Mouse (Mus musculus): Measurements from ENCODE around the gene Vmn1r86. TPM values are rescaled to one million over a fixed set of nuclear protein-coding genes. Genes with fewer than 3 reads are reported as not detected.
"Not testable (repeated sequence)": the region's sequence is repeated elsewhere in the genome, so short reads cannot be mapped to it uniquely, and the experiment has no call there.

The Vmn1r86 gene
- polyA plus RNA-seq (2016; fragmentation: Nextera tagmentation; extraction: Ambion mirVana): not detected in 2 replicates

DNA sequence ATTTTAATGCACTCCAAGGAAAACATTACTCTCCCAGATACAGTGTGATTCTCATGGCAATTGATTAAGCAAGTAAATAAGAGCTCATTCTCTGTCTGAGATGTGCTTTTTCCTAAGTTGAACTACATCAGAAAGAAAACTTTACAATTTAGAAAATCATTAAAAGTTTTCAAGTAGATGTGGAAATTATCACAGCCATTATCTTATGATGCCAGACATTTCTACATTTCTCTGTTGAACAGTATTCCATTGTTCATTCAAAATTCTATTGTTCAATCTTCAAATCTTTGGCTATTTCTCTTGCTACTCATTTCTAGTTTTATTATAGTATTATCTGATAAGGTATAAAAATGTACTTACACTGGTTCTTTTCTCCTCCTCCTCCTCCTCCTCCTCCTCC lies at the start of gene Vmn1r86:
Vmn1r86 (minus strand) TSS at position 101 of the 400 bp plus-strand sequence.
- Histone ChIP-seq H3K27me3 (replicated peaks) (no peaks in the 10 kb centered on the region), H3K36me3 (no peaks in the 10 kb centered on the region), H3K9ac (no peak within 1 kb of the TSS), H3K4me3 (no peak within 1 kb of the TSS), H3K27ac (ENCODE audit: poor library complexity, severe bottlenecking) (no peak within 1 kb of the TSS), H3K9me3 (replicated peaks) (no peaks in the 10 kb centered on the region), H3K4me2 (no peak within 1 kb of the TSS), H3K4me1 (replicated peaks) (no peaks in the 10 kb centered on the region)
- no peak for ATAC-seq (ENCODE audit: insufficient number of reproducible peaks, low FRiP score)

GRCm38 (mm10) chr7:13159268-13159667 lies 39.6 kb upstream of the Vmn1r86 start, which contains the start of gene Vmn1r88:
TSS of gene Vmn1r88 (plus strand) at chr7:13159568.
- Histone ChIP-seq H3K4me3 (no peak within 1 kb of the TSS), H3K36me3 (no peaks in the 10 kb centered on the region), H3K27ac (ENCODE audit: poor library complexity, severe bottlenecking) (no peak within 1 kb of the TSS), H3K27me3 (replicated peaks) (no peaks in the 10 kb centered on the region), H3K9ac (no peak within 1 kb of the TSS), H3K4me2 (no peak within 1 kb of the TSS), H3K4me1 (replicated peaks) (no peaks in the 10 kb centered on the region), H3K9me3 (replicated peaks) (0 out of 2 replicates have a peak, but pooled peaks cover under 1% of the 10 kb centered on the region)
- no peak for ATAC-seq (ENCODE audit: insufficient number of reproducible peaks, low FRiP score)

GRCm38 (mm10) chr7:13140057-13140456 lies 20.3 kb upstream of the Vmn1r86 start, which contains the start of gene Vmn1r87:
TSS of gene Vmn1r87 (minus strand) at chr7:13140157.
- Histone ChIP-seq H3K27me3 (replicated peaks) (no peaks in the 10 kb centered on the region), H3K9me3 (replicated peaks) (no peaks in the 10 kb centered on the region), H3K27ac (ENCODE audit: poor library complexity, severe bottlenecking) (no peak within 1 kb of the TSS), H3K9ac (no peak within 1 kb of the TSS), H3K4me2 (no peak within 1 kb of the TSS), H3K36me3 (no peaks in the 10 kb centered on the region), H3K4me1 (replicated peaks) (no peaks in the 10 kb centered on the region), H3K4me3 (no peak within 1 kb of the TSS)
- ATAC-seq (ENCODE audit: insufficient number of reproducible peaks, low FRiP score): no peak
- WGBS: 70% methylated on average over 1 of the region's 1 CpGs

GRCm38 (mm10) chr7:13137340-13137739 lies 17.6 kb upstream of the Vmn1r86 start:
- H3K4me1 ChIP-seq (replicated peaks): no peaks in the 10 kb centered on the region
- no peak overlapping the region for H3K4me2 ChIP-seq
- H3K36me3 ChIP-seq: no peaks in the 10 kb centered on the region
- no peak overlapping the region for H3K9ac ChIP-seq
- H3K27me3 ChIP-seq (replicated peaks): no peaks in the 10 kb centered on the region
- H3K4me3 ChIP-seq: no peak overlapping the region
- no peak overlapping the region for H3K27ac ChIP-seq (ENCODE audit: poor library complexity, severe bottlenecking)
- no peaks in the 10 kb centered on the region for H3K9me3 ChIP-seq (replicated peaks)
- no peak for ATAC-seq (ENCODE audit: insufficient number of reproducible peaks, low FRiP score)

DNA sequence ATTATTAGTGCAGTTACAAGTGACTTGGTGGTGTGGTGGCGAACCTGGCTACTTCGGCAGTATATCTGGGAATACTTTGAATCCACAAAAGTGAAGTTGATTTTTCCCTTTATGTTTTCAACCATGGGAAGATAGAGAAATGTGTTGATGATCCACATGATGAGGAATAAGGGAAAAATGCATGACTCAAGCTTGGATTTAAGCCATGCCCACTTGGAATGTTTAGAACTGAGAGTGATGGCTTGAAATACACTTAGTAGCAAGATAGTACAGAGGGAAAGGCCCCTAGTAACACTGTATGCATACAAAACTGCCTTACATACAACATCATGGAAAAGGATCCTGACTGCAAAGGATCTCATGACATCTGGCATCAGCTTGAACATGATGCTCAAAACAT lies 12.1 kb upstream of the Vmn1r86 start:
- no peak for ATAC-seq (ENCODE audit: insufficient number of reproducible peaks, low FRiP score)
- no peak overlapping the region for H3K4me2 ChIP-seq
- WGBS: 76% methylated on average over 2 of the region's 2 CpGs
- no peaks in the 10 kb centered on the region for H3K9me3 ChIP-seq (replicated peaks)
- no peaks in the 10 kb centered on the region for H3K36me3 ChIP-seq
- H3K27me3 ChIP-seq (replicated peaks): no peaks in the 10 kb centered on the region
- H3K4me1 ChIP-seq (replicated peaks): no peaks in the 10 kb centered on the region
- H3K9ac ChIP-seq: no peak overlapping the region
- no peak overlapping the region for H3K27ac ChIP-seq (ENCODE audit: poor library complexity, severe bottlenecking)
- no peak overlapping the region for H3K4me3 ChIP-seq

DNA sequence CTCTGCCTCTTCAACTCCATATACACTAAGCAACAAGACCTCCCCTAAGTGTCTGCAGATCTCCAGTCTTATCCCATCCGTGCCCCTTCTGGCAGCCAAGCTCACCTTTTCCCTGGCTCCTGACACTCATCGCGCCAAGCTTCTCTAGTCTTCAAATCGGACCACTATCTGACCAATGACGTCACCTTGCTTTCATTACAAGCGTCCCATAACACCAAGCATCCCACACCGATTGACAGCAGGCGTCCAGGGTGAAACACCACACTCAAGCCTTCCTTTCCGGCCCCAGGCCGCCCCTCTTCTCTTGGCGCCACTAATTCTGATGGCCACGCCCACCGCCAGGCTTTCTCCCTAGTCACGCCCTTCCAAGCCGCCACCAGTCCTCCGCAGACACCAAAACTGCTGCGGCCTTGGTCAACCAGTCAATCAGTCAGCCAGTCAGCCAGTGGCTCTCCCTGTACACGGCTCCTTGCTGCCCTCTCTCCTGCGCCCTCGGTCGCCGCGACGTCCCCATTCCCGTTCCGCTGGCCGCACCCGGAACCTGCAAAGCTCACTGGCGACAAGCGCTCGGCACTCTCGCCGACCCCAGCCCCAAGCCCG lies 3.9 kb upstream of the Vmn1r86 start:
- peak overlapping the region; percentile 32 for H3K4me3 ChIP-seq
- not testable (repeated sequence) for H3K4me1 ChIP-seq (replicated peaks); H3K9me3 ChIP-seq (replicated peaks)

GRCm38 (mm10) chr7:13095073-13095472 lies 24.6 kb downstream of the Vmn1r86 start, which contains the start of gene Vmn1r85:
TSS of gene Vmn1r85 (minus strand) at chr7:13095173.
- Histone ChIP-seq H3K4me3 (no peak within 1 kb of the TSS), H3K36me3 (no peaks in the 10 kb centered on the region), H3K27me3 (replicated peaks) (no peaks in the 10 kb centered on the region), H3K4me1 (replicated peaks) (no peaks in the 10 kb centered on the region), H3K4me2 (no peak within 1 kb of the TSS), H3K9ac (no peak within 1 kb of the TSS), H3K27ac (ENCODE audit: poor library complexity, severe bottlenecking) (no peak within 1 kb of the TSS), H3K9me3 (replicated peaks) (no peaks in the 10 kb centered on the region)
- WGBS: 44% methylated on average over 3 of the region's 3 CpGs
- ATAC-seq (ENCODE audit: insufficient number of reproducible peaks, low FRiP score): no peak

More for the DNA sequence above, 3.9 kb upstream of the Vmn1r86 start:
- H3K36me3 ChIP-seq; H3K27ac ChIP-seq (ENCODE audit: poor library complexity, severe bottlenecking); H3K27me3 ChIP-seq (replicated peaks); H3K9ac ChIP-seq: not testable (repeated sequence)
- H3K4me2 ChIP-seq: peak overlapping the region; percentile 63
- ATAC-seq (ENCODE audit: insufficient number of reproducible peaks, low FRiP score): peak; percentile 86
- under 1% methylated on average over 28 of the region's 34 CpGs for WGBS

GRCm38 (mm10) chr7:13072293-13072692 lies 47.4 kb downstream of the Vmn1r86 start:
- H3K36me3 ChIP-seq: no peaks in the 10 kb centered on the region
- no peaks in the 10 kb centered on the region for H3K4me1 ChIP-seq (replicated peaks)
- H3K27ac ChIP-seq (ENCODE audit: poor library complexity, severe bottlenecking): no peak overlapping the region
- no peak overlapping the region for H3K9ac ChIP-seq
- no peaks in the 10 kb centered on the region for H3K9me3 ChIP-seq (replicated peaks)
- H3K4me3 ChIP-seq: no peak overlapping the region
- no peak for ATAC-seq (ENCODE audit: insufficient number of reproducible peaks, low FRiP score)
- H3K27me3 ChIP-seq (replicated peaks): no peaks in the 10 kb centered on the region
- no peak overlapping the region for H3K4me2 ChIP-seq
- 51% methylated on average over 5 of the region's 5 CpGs for WGBS

GRCm38 (mm10) chr7:13063399-13063798 lies 56.3 kb downstream of the Vmn1r86 start:
- not testable (repeated sequence) for H3K9ac ChIP-seq; H3K9me3 ChIP-seq (replicated peaks); H3K4me3 ChIP-seq; H3K27ac ChIP-seq (ENCODE audit: poor library complexity, severe bottlenecking); H3K4me2 ChIP-seq; H3K36me3 ChIP-seq; H3K27me3 ChIP-seq (replicated peaks); ATAC-seq (ENCODE audit: insufficient number of reproducible peaks, low FRiP score); H3K4me1 ChIP-seq (replicated peaks)
- WGBS: 36% methylated on average over 2 of the region's 2 CpGs

GRCm38 (mm10) chr7:13059536-13059935 lies 60.2 kb downstream of the Vmn1r86 start:
- H3K4me2 ChIP-seq: no peak overlapping the region
- peaks cover under 1% of the 10 kb centered on the region for H3K9me3 ChIP-seq (replicated peaks)
- 85% methylated on average over 9 of the region's 9 CpGs for WGBS

GRCm38 (mm10) chr7:13056913-13057700 lies 62.6 kb downstream of the Vmn1r86 start:
- no peak overlapping the region for H3K4me2 ChIP-seq
- no peak overlapping the region for H3K9ac ChIP-seq
- H3K4me3 ChIP-seq: no peak overlapping the region
- no peaks in the 10 kb centered on the region for H3K27me3 ChIP-seq (replicated peaks)
- no peak for ATAC-seq (ENCODE audit: insufficient number of reproducible peaks, low FRiP score)
- H3K4me1 ChIP-seq (replicated peaks): no peaks in the 10 kb centered on the region
- no peak overlapping the region for H3K27ac ChIP-seq (ENCODE audit: poor library complexity, severe bottlenecking)
- H3K9me3 ChIP-seq (replicated peaks): no peaks in the 10 kb centered on the region
- no peaks in the 10 kb centered on the region for H3K36me3 ChIP-seq
- 58% methylated on average over 8 of the region's 8 CpGs for WGBS

More at GRCm38 (mm10) chr7:13059536-13059935, 60.2 kb downstream of the Vmn1r86 start:
- no peaks in the 10 kb centered on the region for H3K27me3 ChIP-seq (replicated peaks)
- no peaks in the 10 kb centered on the region for H3K4me1 ChIP-seq (replicated peaks)
- no peak overlapping the region for H3K27ac ChIP-seq (ENCODE audit: poor library complexity, severe bottlenecking)
- no peak overlapping the region for H3K9ac ChIP-seq
- no peaks in the 10 kb centered on the region for H3K36me3 ChIP-seq
- no peak for ATAC-seq (ENCODE audit: insufficient number of reproducible peaks, low FRiP score)
- H3K4me3 ChIP-seq: no peak overlapping the region

All from heart, embryonic 12.5 days (tissue).